Mouse (Mus musculus) hematopoietic stem cell, adult 5-6 weeks (primary cell): ENCODE results near the gene Fxr2. TPM values are rescaled to one million over a fixed set of nuclear protein-coding genes. Genes with fewer than 3 reads are reported as not detected.
A peak's percentile ranks its signal among the peaks of the same experiment; 100 is the strongest.
"Not testable (repeated sequence)": the region's sequence is repeated elsewhere in the genome, so short reads cannot be mapped to it uniquely, and the experiment has no call there.

Source experiments
- ATAC-seq, 2 experiments: fragments of 125-278 bp in 1 of 2; replicated peaks in 1 of 2; 2 replicates each; pipeline ENCODE4 v1.8.0; 2016 to 2017; ENCODE audit warnings: inconsistent platforms in 2 of 2, mild to moderate bottlenecking in 2 of 2, moderate number of reproducible peaks in 2 of 2, low read depth in 1 of 2, moderate TSS enrichment in 1 of 2; ENCODE audit not compliant: low FRiP score in 2 of 2, poor library complexity in 2 of 2, severe bottlenecking in 2 of 2, insufficient read depth in 1 of 2, low TSS enrichment in 1 of 2
- total RNA-seq: library from RNA; stranded (forward); fragments of 172-1452, 232-1000 nt; gene quantifications from 2 replicates; pipeline ENCODE4 v1.2.3, GENCODE M21; 2017

The Fxr2 gene
- total RNA-seq, 1 experiment from 2014 or later, result 60.8 TPM

DNA sequence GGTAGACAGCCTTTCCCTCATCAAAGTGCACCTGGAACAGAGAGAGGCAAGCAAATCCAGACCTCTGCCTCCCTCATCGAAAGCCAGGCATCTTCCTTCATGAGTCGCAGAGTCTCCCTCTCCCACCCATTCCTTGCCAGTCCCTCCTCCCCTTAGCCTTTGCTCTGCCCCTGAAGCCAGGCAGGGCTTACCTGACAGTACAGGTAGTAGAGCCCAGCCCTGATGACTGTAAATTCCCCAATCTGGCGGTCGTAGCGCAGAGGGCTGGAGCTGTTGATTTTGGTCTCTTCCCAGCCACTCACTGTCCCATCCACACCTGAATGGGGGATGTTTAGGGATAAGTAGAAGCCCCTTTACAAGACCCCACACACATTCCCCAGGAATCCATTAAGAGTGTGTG, 54.3 kb downstream of the Fxr2 start:
- ATAC-seq, result no peak

- ATAC-seq, result no peak
These were observed 57.1 kb downstream of the Fxr2 start for GRCm38 (mm10) chr11:69689891-69690290.

- ATAC-seq, result no peak
These were observed 59.5 kb downstream of the Fxr2 start for GRCm38 (mm10) chr11:69692196-69692811.

GRCm38 (mm10) chr11:69692863-69693262, 60.1 kb downstream of the Fxr2 start:
- ATAC-seq, result no peak

DNA sequence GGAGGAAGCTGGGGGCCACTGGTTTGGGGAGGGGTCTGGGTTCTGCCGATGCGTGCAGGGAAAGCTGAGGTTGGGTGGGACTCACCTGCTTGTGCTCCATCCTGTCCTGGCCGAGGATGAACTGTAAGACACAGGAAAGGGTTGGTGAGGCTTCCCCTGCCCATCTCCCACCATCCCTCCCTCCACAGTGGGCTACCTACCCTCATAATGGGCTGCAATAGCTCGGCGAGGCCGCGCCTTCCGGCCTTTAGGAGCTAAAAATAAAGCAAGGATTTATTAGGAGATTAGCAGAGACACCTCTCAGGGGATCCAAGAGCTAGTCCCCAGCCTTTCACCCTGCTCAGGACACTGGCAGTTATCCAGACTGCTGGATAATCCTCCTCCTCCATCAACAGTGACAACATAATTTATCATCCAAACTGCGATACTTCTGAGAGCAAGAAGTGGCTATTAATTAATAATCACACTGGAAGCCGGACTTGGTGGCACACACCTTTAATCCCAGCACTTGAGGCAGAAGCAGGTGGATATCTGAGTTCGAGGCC, 60.7 kb downstream of the Fxr2 start:
- no peak for ATAC-seq

DNA sequence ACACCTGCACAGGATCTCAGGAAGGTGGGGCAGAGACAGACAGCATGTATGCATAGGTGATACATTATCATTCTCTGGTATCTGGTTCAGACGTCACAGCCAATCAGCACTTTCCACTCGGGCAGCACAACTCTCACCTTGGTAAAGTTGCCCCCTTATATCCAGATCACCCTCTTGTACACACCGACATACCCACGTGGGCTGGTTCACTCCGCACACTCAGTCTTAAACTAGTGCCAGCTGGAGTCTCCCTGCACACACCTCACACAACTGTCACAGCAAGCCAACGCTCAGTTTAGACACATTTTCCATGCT, 62.2 kb downstream of the Fxr2 start:
- ATAC-seq, result no peak

- ATAC-seq, result peak; percentile 46 to 85
These were observed 62.8 kb downstream of the Fxr2 start, which contains the start of the genes Tnfsf12 and Tnfsfm13 for GRCm38 (mm10) chr11:69695361-69696181. Tnfsf12 (minus strand) TSS chr11:69695849. Tnfsfm13 (minus strand) TSS chr11:69696098.

GRCm38 (mm10) chr11:69697396-69697795, 64.6 kb downstream of the Fxr2 start:
- ATAC-seq, result no peak

- ATAC-seq, result no peak
These were observed 65.8 kb downstream of the Fxr2 start for GRCm38 (mm10) chr11:69698574-69698973.

GRCm38 (mm10) chr11:69699595-69699994, 66.8 kb downstream of the Fxr2 start:
- no peak for ATAC-seq

- not testable (repeated sequence) for ATAC-seq
These were observed 70.1 kb downstream of the Fxr2 start for GRCm38 (mm10) chr11:69702886-69703285.

Other genes with a start within 250 kb of the Fxr2 start
- 93.2 and 152 TPM in 2 replicates for gene Naa38, start 237.5 kb upstream of the Fxr2 start, total RNA-seq
- 59.7 and 69.7 TPM in 2 replicates for gene Cyb5d1, start 237.4 kb upstream of the Fxr2 start, total RNA-seq
- gene Tmem88, start 234.8 kb upstream of the Fxr2 start, total RNA-seq, result 0.74 and 1.5 TPM in 2 replicates
- 4.4 and 12.4 TPM in 2 replicates for gene Kdm6b, start 219.3 kb upstream of the Fxr2 start, total RNA-seq
- under 0.01 TPM in 1 of 2 replicates, not detected in the other for gene Dnah2, start 83.9 kb upstream of the Fxr2 start, total RNA-seq
- gene Efnb3, start 72.8 kb upstream of the Fxr2 start, total RNA-seq, result 0.10 TPM in 1 of 2 replicates, not detected in the other
- 4.6 and 6.4 TPM in 2 replicates for gene Wrap53, start 52.7 kb upstream of the Fxr2 start, total RNA-seq
- 68.4 and 96.6 TPM in 2 replicates for gene Trp53, start 52.6 kb upstream of the Fxr2 start, total RNA-seq
- 1.0 and 7.6 TPM in 2 replicates for gene Atp1b2, start 27.0 kb upstream of the Fxr2 start, total RNA-seq
- not detected in 2 replicates for gene Shbg, start 15.1 kb upstream of the Fxr2 start, total RNA-seq
- 1.4 TPM in 1 of 2 replicates, not detected in the other for gene Sat2, start 11.0 kb upstream of the Fxr2 start, total RNA-seq
- gene Sox15, start 22.3 kb downstream of the Fxr2 start, total RNA-seq, result 1.5 TPM in 1 of 2 replicates, not detected in the other
- 41.3 and 73.7 TPM in 2 replicates for gene Mpdu1, start 29.7 kb downstream of the Fxr2 start, total RNA-seq
- 11.4 and 16.7 TPM in 2 replicates for gene Cd68, start 33.2 kb downstream of the Fxr2 start, total RNA-seq
- gene Eif4a1, start 39.4 kb downstream of the Fxr2 start, total RNA-seq, result 838 and 888 TPM in 2 replicates
- gene Senp3, start 49.1 kb downstream of the Fxr2 start, total RNA-seq, result 99.1 and 105 TPM in 2 replicates
- 13.9 and 15.9 TPM in 2 replicates for gene Tnfsf13, start 52.8 kb downstream of the Fxr2 start, total RNA-seq
- 1.4 and 3.3 TPM in 2 replicates for gene Tnfsf12, start 62.9 kb downstream of the Fxr2 start, total RNA-seq
- 1.5 and 2.9 TPM in 2 replicates for gene Tnfsfm13, start 63.1 kb downstream of the Fxr2 start, total RNA-seq
- 11.3 and 55.7 TPM in 2 replicates for gene Polr2a, start 125.6 kb downstream of the Fxr2 start, total RNA-seq
- gene Slc35g3, start 129.0 kb downstream of the Fxr2 start, total RNA-seq, result not detected in 2 replicates
- 4.4 and 6.9 TPM in 2 replicates for gene Zbtb4, start 132.9 kb downstream of the Fxr2 start, total RNA-seq
- 11.4 and 21.2 TPM in 2 replicates for gene Chrnb1, start 163.0 kb downstream of the Fxr2 start, total RNA-seq
- gene Fgf11, start 168.9 kb downstream of the Fxr2 start, total RNA-seq, result 3.9 and 5.4 TPM in 2 replicates
- 0.30 and 1.0 TPM in 2 replicates for gene Tmem102, start 172.6 kb downstream of the Fxr2 start, total RNA-seq
- not detected in 2 replicates for gene Gm39566, start 182.3 kb downstream of the Fxr2 start, total RNA-seq
- not detected in 2 replicates for gene Spem2, start 185.5 kb downstream of the Fxr2 start, total RNA-seq
- gene Spem1, start 189.2 kb downstream of the Fxr2 start, total RNA-seq, result not detected in 2 replicates
- gene Nlgn2, start 204.8 kb downstream of the Fxr2 start, total RNA-seq, result 8.7 and 17.8 TPM in 2 replicates
- 130 and 149 TPM in 2 replicates for gene Tmem256, start 205.5 kb downstream of the Fxr2 start, total RNA-seq
- gene Plscr3, start 213.4 kb downstream of the Fxr2 start, total RNA-seq, result 27.2 and 33.3 TPM in 2 replicates
- 0.50 and 4.4 TPM in 2 replicates for gene Tnk1, start 225.7 kb downstream of the Fxr2 start, total RNA-seq
- not detected in 2 replicates for gene Tmem95, start 245.0 kb downstream of the Fxr2 start, total RNA-seq
- 1.3 and 2.7 TPM in 2 replicates for gene Kctd11, start 248.4 kb downstream of the Fxr2 start, total RNA-seq